Mouse (Mus musculus): ENCODE measurements around the gene Hist1h1t. TPM values are rescaled to one million over a fixed set of nuclear protein-coding genes. Genes with fewer than 3 reads are reported as not detected.
"Not testable (repeated sequence)": the region's sequence is repeated elsewhere in the genome, so short reads cannot be mapped to it uniquely, and the experiment has no call there.

Gene Hist1h1t
- polyA plus RNA-seq, 1 experiment from 2014 or later = not detected

- H3K27me3 ChIP-seq (replicated peaks; ENCODE audit: control insufficient read depth, insufficient read depth, low read length); H3K4me1 ChIP-seq (replicated peaks; ENCODE audit: control insufficient read depth, insufficient read depth, low read length); DNase-seq (ENCODE audit: low spot score); H3K4me3 ChIP-seq (ENCODE audit: low read depth, low read length); H3K9ac ChIP-seq (ENCODE audit: low read length); H3K4me2 ChIP-seq (ENCODE audit: low read length); H3K9me3 ChIP-seq (ENCODE audit: control insufficient read depth, low read length); H3K27ac ChIP-seq (ENCODE audit: low read depth); H3K36me3 ChIP-seq (ENCODE audit: control insufficient read depth, insufficient read depth, low read length); ATAC-seq (replicated peaks; ENCODE audit: low FRiP score, low TSS enrichment, low read depth): not testable (repeated sequence)
- 12% methylated on average over 2 of the region's 2 CpGs for WGBS
These were observed 22.1 kb downstream of the Hist1h1t start for GRCm38 (mm10) chr13:23717593-23718245.

GRCm38 (mm10) chr13:23724239-23724638, 28.6 kb downstream of the Hist1h1t start:
- 75% methylated on average over 4 of the region's 4 CpGs for WGBS
- no peaks in the 10 kb centered on the region for H3K36me3 ChIP-seq (ENCODE audit: control insufficient read depth, insufficient read depth, low read length)
- no peaks in the 10 kb centered on the region for H3K9me3 ChIP-seq (ENCODE audit: control insufficient read depth, low read length)
- no peak overlapping the region for H3K4me3 ChIP-seq (ENCODE audit: low read depth, low read length)
- no peaks in the 10 kb centered on the region for H3K27me3 ChIP-seq (replicated peaks; ENCODE audit: control insufficient read depth, insufficient read depth, low read length)
- H3K9ac ChIP-seq (ENCODE audit: low read length) = no peak overlapping the region
- H3K27ac ChIP-seq (ENCODE audit: low read depth) = no peak overlapping the region
- no peak overlapping the region for H3K4me2 ChIP-seq (ENCODE audit: low read length)
- ATAC-seq (replicated peaks; ENCODE audit: low FRiP score, low TSS enrichment, low read depth) (no peak), DNase-seq (ENCODE audit: low spot score) (no peak)
- H3K4me1 ChIP-seq (replicated peaks; ENCODE audit: control insufficient read depth, insufficient read depth, low read length) = no peaks in the 10 kb centered on the region

DNA sequence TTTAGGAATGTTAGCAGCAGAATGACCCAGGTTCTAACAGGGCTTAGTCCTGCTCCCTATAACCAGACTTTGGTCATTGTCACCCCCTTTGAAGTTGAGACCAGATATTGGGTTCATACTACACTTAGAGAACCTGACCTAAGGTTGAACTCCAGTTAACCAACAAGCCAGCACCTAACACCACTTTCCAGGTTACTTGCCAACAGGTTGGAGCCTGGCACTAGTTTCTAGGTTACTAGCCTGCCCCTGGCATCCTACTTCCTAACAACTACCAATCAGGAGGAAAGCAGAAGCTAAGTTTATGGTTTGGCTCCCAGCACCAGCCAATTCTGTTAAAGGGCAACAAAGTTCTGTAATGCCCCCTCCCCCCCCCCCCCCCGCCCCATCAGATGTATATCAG, 29.6 kb downstream of the Hist1h1t start:
- ATAC-seq (replicated peaks; ENCODE audit: low FRiP score, low TSS enrichment, low read depth) (no peak), DNase-seq (ENCODE audit: low spot score) (no peak)
- H3K9ac ChIP-seq (ENCODE audit: low read length) = no peak overlapping the region
- no peaks in the 10 kb centered on the region for H3K4me1 ChIP-seq (replicated peaks; ENCODE audit: control insufficient read depth, insufficient read depth, low read length)
- H3K4me3 ChIP-seq (ENCODE audit: low read depth, low read length) = no peak overlapping the region
- H3K36me3 ChIP-seq (ENCODE audit: control insufficient read depth, insufficient read depth, low read length) = no peaks in the 10 kb centered on the region
- no peaks in the 10 kb centered on the region for H3K9me3 ChIP-seq (ENCODE audit: control insufficient read depth, low read length)
- no peak overlapping the region for H3K4me2 ChIP-seq (ENCODE audit: low read length)
- no peak overlapping the region for H3K27ac ChIP-seq (ENCODE audit: low read depth)
- no CpG with 5 or more reads among the region's 1 CpGs for WGBS
- H3K27me3 ChIP-seq (replicated peaks; ENCODE audit: control insufficient read depth, insufficient read depth, low read length) = no peaks in the 10 kb centered on the region

- no peak for ATAC-seq (replicated peaks; ENCODE audit: low FRiP score, low TSS enrichment, low read depth)
- H3K4me2 ChIP-seq (ENCODE audit: low read length) = no peak overlapping the region
- no peak overlapping the region for H3K4me3 ChIP-seq (ENCODE audit: low read depth, low read length)
- H3K27me3 ChIP-seq (replicated peaks; ENCODE audit: control insufficient read depth, insufficient read depth, low read length) = no peaks in the 10 kb centered on the region
- H3K27ac ChIP-seq (ENCODE audit: low read depth) = no peak overlapping the region
- H3K9ac ChIP-seq (ENCODE audit: low read length) = no peak overlapping the region
- no peaks in the 10 kb centered on the region for H3K4me1 ChIP-seq (replicated peaks; ENCODE audit: control insufficient read depth, insufficient read depth, low read length)
- no peaks in the 10 kb centered on the region for H3K36me3 ChIP-seq (ENCODE audit: control insufficient read depth, insufficient read depth, low read length)
- WGBS = 90% methylated on average over 18 of the region's 18 CpGs
- H3K9me3 ChIP-seq (ENCODE audit: control insufficient read depth, low read length) = no peaks in the 10 kb centered on the region
- DNase-seq (ENCODE audit: low spot score) = no peak
These were observed 33.0 kb downstream of the Hist1h1t start for GRCm38 (mm10) chr13:23728472-23729191.

GRCm38 (mm10) chr13:23729192-23729525, 33.5 kb downstream of the Hist1h1t start:
- H3K9ac ChIP-seq (ENCODE audit: low read length) = no peak overlapping the region
- H3K36me3 ChIP-seq (ENCODE audit: control insufficient read depth, insufficient read depth, low read length) = no peaks in the 10 kb centered on the region
- H3K27ac ChIP-seq (ENCODE audit: low read depth) = no peak overlapping the region
- H3K4me1 ChIP-seq (replicated peaks; ENCODE audit: control insufficient read depth, insufficient read depth, low read length) = no peaks in the 10 kb centered on the region
- H3K4me3 ChIP-seq (ENCODE audit: low read depth, low read length) = no peak overlapping the region
- DNase-seq (ENCODE audit: low spot score) (no peak), ATAC-seq (replicated peaks; ENCODE audit: low FRiP score, low TSS enrichment, low read depth) (no peak)
- 88% methylated on average over 9 of the region's 9 CpGs for WGBS
- H3K9me3 ChIP-seq (ENCODE audit: control insufficient read depth, low read length) = no peaks in the 10 kb centered on the region
- H3K27me3 ChIP-seq (replicated peaks; ENCODE audit: control insufficient read depth, insufficient read depth, low read length) = no peaks in the 10 kb centered on the region
- no peak overlapping the region for H3K4me2 ChIP-seq (ENCODE audit: low read length)

DNA sequence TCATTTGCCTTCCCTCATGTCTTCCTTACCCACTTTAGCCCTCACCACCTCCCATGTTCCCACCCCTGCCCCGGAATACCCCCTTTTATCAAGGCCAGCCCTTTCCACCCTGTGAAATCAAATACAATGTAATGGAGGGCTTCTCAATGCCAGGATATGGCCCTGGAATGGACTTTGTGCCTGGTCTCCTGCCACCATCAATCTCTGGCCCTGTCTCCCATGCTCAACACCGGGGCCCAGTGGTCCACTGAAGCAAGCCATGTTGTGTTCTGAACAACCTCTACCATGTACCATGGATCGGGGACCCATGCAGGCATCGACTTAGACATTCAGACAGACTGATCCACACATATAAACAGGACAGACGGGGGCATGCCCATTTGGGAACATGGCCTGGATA, 34.1 kb downstream of the Hist1h1t start:
- no peaks in the 10 kb centered on the region for H3K36me3 ChIP-seq (ENCODE audit: control insufficient read depth, insufficient read depth, low read length)
- ATAC-seq (replicated peaks; ENCODE audit: low FRiP score, low TSS enrichment, low read depth) = no peak
- no peaks in the 10 kb centered on the region for H3K9me3 ChIP-seq (ENCODE audit: control insufficient read depth, low read length)
- H3K9ac ChIP-seq (ENCODE audit: low read length) = no peak overlapping the region
- no peaks in the 10 kb centered on the region for H3K4me1 ChIP-seq (replicated peaks; ENCODE audit: control insufficient read depth, insufficient read depth, low read length)
- no peak overlapping the region for H3K4me3 ChIP-seq (ENCODE audit: low read depth, low read length)
- no peak overlapping the region for H3K27ac ChIP-seq (ENCODE audit: low read depth)
- WGBS = 92% methylated on average over 5 of the region's 5 CpGs
- H3K4me2 ChIP-seq (ENCODE audit: low read length) = no peak overlapping the region
- H3K27me3 ChIP-seq (replicated peaks; ENCODE audit: control insufficient read depth, insufficient read depth, low read length) = no peaks in the 10 kb centered on the region
- DNase-seq (ENCODE audit: low spot score) = no peak

- no peaks in the 10 kb centered on the region for H3K36me3 ChIP-seq (ENCODE audit: control insufficient read depth, insufficient read depth, low read length)
- H3K4me1 ChIP-seq (replicated peaks; ENCODE audit: control insufficient read depth, insufficient read depth, low read length) = no peaks in the 10 kb centered on the region
- no peak overlapping the region for H3K4me3 ChIP-seq (ENCODE audit: low read depth, low read length)
- H3K4me2 ChIP-seq (ENCODE audit: low read length) = no peak overlapping the region
- H3K27ac ChIP-seq (ENCODE audit: low read depth) = no peak overlapping the region
- 23% methylated on average over 8 of the region's 8 CpGs for WGBS
- H3K9ac ChIP-seq (ENCODE audit: low read length) = no peak overlapping the region
- no peaks in the 10 kb centered on the region for H3K27me3 ChIP-seq (replicated peaks; ENCODE audit: control insufficient read depth, insufficient read depth, low read length)
- DNase-seq (ENCODE audit: low spot score) (no peak), ATAC-seq (replicated peaks; ENCODE audit: low FRiP score, low TSS enrichment, low read depth) (peak; percentile 65)
- H3K9me3 ChIP-seq (ENCODE audit: control insufficient read depth, low read length) = no peaks in the 10 kb centered on the region
These were observed 34.9 kb downstream of the Hist1h1t start for GRCm38 (mm10) chr13:23730479-23730878.

GRCm38 (mm10) chr13:23732156-23732804, 36.7 kb downstream of the Hist1h1t start:
- Histone ChIP-seq H3K27me3 (replicated peaks; ENCODE audit: control insufficient read depth, insufficient read depth, low read length) (no peaks in the 10 kb centered on the region), H3K9ac (ENCODE audit: low read length) (no peak overlapping the region), H3K4me3 (ENCODE audit: low read depth, low read length) (no peak overlapping the region), H3K4me1 (replicated peaks; ENCODE audit: control insufficient read depth, insufficient read depth, low read length) (no peaks in the 10 kb centered on the region), H3K4me2 (ENCODE audit: low read length) (no peak overlapping the region), H3K36me3 (ENCODE audit: control insufficient read depth, insufficient read depth, low read length) (no peaks in the 10 kb centered on the region), H3K27ac (ENCODE audit: low read depth) (no peak overlapping the region), H3K9me3 (ENCODE audit: control insufficient read depth, low read length) (no peaks in the 10 kb centered on the region)
- WGBS = 26% methylated on average over 8 of the region's 8 CpGs
- ATAC-seq (replicated peaks; ENCODE audit: low FRiP score, low TSS enrichment, low read depth) (no peak; the same call in 1 of the 2 replicates), DNase-seq (ENCODE audit: low spot score) (no peak)
